Mouse (Mus musculus): ENCODE measurements around the gene Ptch1. TPM values are rescaled to one million over a fixed set of nuclear protein-coding genes. Genes with fewer than 3 reads are reported as not detected.

The Ptch1 gene
- polyA plus RNA-seq, 1 experiment from 2014 or later = 12.2 TPM

DNA sequence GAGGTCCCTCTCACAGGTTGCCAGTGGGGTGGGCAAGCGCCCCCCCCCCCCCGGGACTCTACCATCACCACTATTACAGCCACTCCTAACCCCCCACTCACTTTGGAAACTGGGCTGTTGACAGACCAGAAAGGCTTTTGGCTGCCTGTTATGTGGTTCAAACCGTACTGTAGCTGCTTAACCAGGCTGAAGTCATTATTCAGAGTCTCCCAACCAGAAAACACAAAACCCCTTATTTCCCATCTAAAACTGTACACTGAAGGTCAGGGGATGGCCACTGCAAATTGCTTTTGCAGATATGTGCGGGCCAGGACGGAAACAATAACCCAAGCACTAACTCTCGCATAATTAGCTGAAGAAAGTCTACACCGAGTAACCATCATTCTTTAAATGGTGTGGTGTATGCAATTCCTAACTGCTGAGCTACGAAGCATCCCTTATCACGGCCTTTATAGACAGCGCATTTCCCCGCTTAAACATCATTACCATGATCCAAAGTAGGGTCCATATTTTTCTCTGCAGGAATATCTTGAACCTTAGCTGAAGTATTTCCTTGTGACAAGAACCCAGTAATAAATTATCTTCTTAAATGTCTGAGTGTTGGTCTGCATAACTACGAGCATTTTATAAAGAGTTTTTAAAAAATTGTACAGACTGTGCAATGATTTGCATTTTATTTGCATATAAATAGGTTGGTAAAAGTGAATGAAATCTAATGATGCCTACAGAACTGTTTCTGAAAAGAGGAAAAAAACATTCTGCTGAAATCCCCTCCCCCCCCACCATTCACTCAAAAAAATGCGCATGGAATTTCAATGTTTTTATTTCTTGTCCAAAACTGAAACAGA lies 29.1 kb downstream of the Ptch1 start:
- Histone ChIP-seq H3K4me1 (replicated peaks; ENCODE audit: insufficient read depth, low read length) (peaks cover 9% of the 10 kb centered on the region; the same call in 1 of the 2 replicates), H3K27ac (no peak overlapping the region), H3K4me3 (replicated peaks; ENCODE audit: low read depth, low read length) (no peak overlapping the region), H3K9ac (ENCODE audit: low read depth, low read length) (no peak overlapping the region), H3K36me3 (ENCODE audit: insufficient read depth, low read length) (peaks cover 35% of the 10 kb centered on the region), H3K27me3 (ENCODE audit: insufficient read depth, low read length) (no peaks in the 10 kb centered on the region), H3K4me2 (ENCODE audit: low read length) (peak overlapping the region; percentile 18; the same call in 1 of the 2 replicates), H3K9me3 (replicated peaks; ENCODE audit: low read length) (no peaks in the 10 kb centered on the region)
- 62% methylated on average over 13 of the region's 13 CpGs for WGBS
- ATAC-seq (replicated peaks; ENCODE audit: low FRiP score, low read depth) = no peak
- no peak for TF ChIP-seq CTCF (IDR thresholded peaks at IDR 0.05; ENCODE audit: low read depth)
- DNase-seq (ENCODE audit: low spot score) = no peak

GRCm38 (mm10) chr13:63543459-63543858 lies 29.9 kb downstream of the Ptch1 start:
- TF ChIP-seq CTCF (IDR thresholded peaks at IDR 0.05; ENCODE audit: low read depth) = no peak
- DNase-seq (ENCODE audit: low spot score) = no peak
- ATAC-seq (replicated peaks; ENCODE audit: low FRiP score, low read depth) = no peak
- Histone ChIP-seq H3K27me3 (ENCODE audit: insufficient read depth, low read length) (no peaks in the 10 kb centered on the region), H3K4me2 (ENCODE audit: low read length) (no peak overlapping the region), H3K4me3 (replicated peaks; ENCODE audit: low read depth, low read length) (no peak overlapping the region), H3K4me1 (replicated peaks; ENCODE audit: insufficient read depth, low read length) (0 out of 2 replicates have a peak, but pooled peaks cover 4% of the 10 kb centered on the region), H3K9ac (ENCODE audit: low read depth, low read length) (no peak overlapping the region), H3K9me3 (replicated peaks; ENCODE audit: low read length) (no peaks in the 10 kb centered on the region), H3K36me3 (ENCODE audit: insufficient read depth, low read length) (peaks cover 44% of the 10 kb centered on the region), H3K27ac (0 out of 2 replicates have a peak overlapping the region, but pooled peaks have one; percentile 3)
- 36% methylated on average over 6 of the region's 6 CpGs for WGBS

DNA sequence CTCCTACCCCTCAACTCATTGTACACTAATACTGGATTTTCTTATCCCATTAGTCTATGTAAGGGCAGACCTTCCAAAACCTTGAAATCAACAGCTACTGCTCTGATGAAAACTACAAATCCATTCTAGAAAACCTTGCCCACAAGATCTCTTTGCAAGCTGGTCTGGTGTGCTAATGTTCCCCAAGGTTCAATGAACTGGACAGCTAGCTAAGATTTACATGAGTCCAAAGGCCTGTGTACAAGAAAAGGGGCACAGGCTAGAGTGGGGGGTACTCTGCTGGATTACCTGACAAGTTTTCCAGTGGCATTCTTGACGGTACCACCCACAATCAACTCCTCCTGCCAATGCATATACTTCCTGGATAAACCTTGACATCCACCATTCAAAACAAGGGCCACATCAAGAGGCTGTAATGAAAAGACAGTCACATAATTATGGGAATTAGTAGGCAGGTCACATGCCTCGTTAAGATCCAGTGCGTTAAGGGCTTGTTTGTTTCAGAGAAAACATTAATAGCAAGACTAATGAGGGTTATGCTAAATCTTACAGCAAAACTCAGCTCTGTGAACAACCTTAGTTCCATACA lies 30.5 kb downstream of the Ptch1 start:
- 75% methylated on average over 3 of the region's 3 CpGs for WGBS
- peak overlapping the region; percentile 3; the same call in 1 of the 2 replicates for H3K27ac ChIP-seq
- no peaks in the 10 kb centered on the region for H3K9me3 ChIP-seq (replicated peaks; ENCODE audit: low read length)
- no peak for TF ChIP-seq CTCF (IDR thresholded peaks at IDR 0.05; ENCODE audit: low read depth)
- H3K27me3 ChIP-seq (ENCODE audit: insufficient read depth, low read length) = no peaks in the 10 kb centered on the region
- 0 out of 2 replicates have a peak, but pooled peaks cover 4% of the 10 kb centered on the region for H3K4me1 ChIP-seq (replicated peaks; ENCODE audit: insufficient read depth, low read length)
- H3K9ac ChIP-seq (ENCODE audit: low read depth, low read length) = no peak overlapping the region
- H3K36me3 ChIP-seq (ENCODE audit: insufficient read depth, low read length) = peaks cover 50% of the 10 kb centered on the region
- DNase-seq (ENCODE audit: low spot score) (no peak), ATAC-seq (replicated peaks; ENCODE audit: low FRiP score, low read depth) (0 out of 2 replicates have a peak, but pooled peaks have one; percentile 26)
- no peak overlapping the region for H3K4me3 ChIP-seq (replicated peaks; ENCODE audit: low read depth, low read length)
- no peak overlapping the region for H3K4me2 ChIP-seq (ENCODE audit: low read length)

- Histone ChIP-seq H3K36me3 (ENCODE audit: insufficient read depth, low read length) (peaks cover 62% of the 10 kb centered on the region), H3K9me3 (replicated peaks; ENCODE audit: low read length) (no peaks in the 10 kb centered on the region), H3K4me2 (ENCODE audit: low read length) (no peak overlapping the region), H3K27me3 (ENCODE audit: insufficient read depth, low read length) (no peaks in the 10 kb centered on the region), H3K4me3 (replicated peaks; ENCODE audit: low read depth, low read length) (no peak overlapping the region), H3K27ac (no peak overlapping the region), H3K9ac (ENCODE audit: low read depth, low read length) (no peak overlapping the region), H3K4me1 (replicated peaks; ENCODE audit: insufficient read depth, low read length) (0 out of 2 replicates have a peak, but pooled peaks cover 4% of the 10 kb centered on the region)
- ATAC-seq (replicated peaks; ENCODE audit: low FRiP score, low read depth) (no peak), DNase-seq (ENCODE audit: low spot score) (no peak)
- TF ChIP-seq CTCF (IDR thresholded peaks at IDR 0.05; ENCODE audit: low read depth) = no peak
Observed at GRCm38 (mm10) chr13:63541510-63541909, 31.9 kb downstream of the Ptch1 start.

DNA sequence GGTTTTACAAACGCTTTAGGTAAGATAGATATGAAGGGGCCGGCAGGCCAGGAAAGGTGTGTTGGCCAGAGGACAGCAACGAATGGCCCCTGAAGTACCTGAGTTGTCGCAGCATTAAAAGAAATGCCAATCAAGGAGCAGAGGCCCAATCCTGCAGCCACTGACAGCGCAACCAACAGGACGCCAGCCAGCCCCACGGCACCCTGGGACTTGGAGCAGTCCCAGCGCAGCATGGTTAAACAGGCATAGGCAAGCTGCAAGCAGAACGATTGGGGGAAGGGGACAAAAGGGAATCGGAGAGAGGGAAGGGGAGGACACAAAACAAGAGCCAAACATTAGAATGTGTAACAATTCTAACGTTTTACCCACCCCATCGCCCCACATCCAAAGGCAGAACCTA lies 32.8 kb downstream of the Ptch1 start:
- TF ChIP-seq CTCF (IDR thresholded peaks at IDR 0.05; ENCODE audit: low read depth) = no peak
- Histone ChIP-seq H3K4me3 (replicated peaks; ENCODE audit: low read depth, low read length) (no peak overlapping the region), H3K27ac (no peak overlapping the region), H3K36me3 (ENCODE audit: insufficient read depth, low read length) (peaks cover 70% of the 10 kb centered on the region), H3K27me3 (ENCODE audit: insufficient read depth, low read length) (no peaks in the 10 kb centered on the region), H3K4me1 (replicated peaks; ENCODE audit: insufficient read depth, low read length) (0 out of 2 replicates have a peak, but pooled peaks cover 4% of the 10 kb centered on the region), H3K4me2 (ENCODE audit: low read length) (no peak overlapping the region), H3K9ac (ENCODE audit: low read depth, low read length) (no peak overlapping the region), H3K9me3 (replicated peaks; ENCODE audit: low read length) (no peaks in the 10 kb centered on the region)
- ATAC-seq (replicated peaks; ENCODE audit: low FRiP score, low read depth) (no peak), DNase-seq (ENCODE audit: low spot score) (no peak)
- 92% methylated on average over 12 of the region's 12 CpGs for WGBS

DNA sequence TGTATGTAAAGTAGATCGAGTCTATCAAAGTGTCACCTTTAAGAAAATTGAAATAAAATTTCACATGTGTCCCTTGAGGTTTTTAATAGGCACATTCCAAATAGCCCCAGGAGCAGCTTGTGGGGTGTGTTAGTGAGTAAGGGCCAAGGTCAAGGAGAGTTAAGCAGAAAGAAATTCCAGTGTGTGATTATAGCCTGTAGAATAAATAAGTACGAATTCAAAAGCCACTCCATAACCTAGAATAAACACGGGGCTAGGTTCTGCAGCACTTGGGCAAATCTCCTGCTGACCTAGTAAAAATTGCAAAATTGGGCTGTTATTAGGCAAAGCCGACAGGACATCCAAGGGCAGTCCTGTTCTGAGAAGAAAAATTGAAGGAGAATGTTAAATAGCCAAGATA lies 38.4 kb downstream of the Ptch1 start:
- H3K27me3 ChIP-seq (ENCODE audit: insufficient read depth, low read length) = no peaks in the 10 kb centered on the region
- DNase-seq (ENCODE audit: low spot score) (no peak), ATAC-seq (replicated peaks; ENCODE audit: low FRiP score, low read depth) (no peak)
- no peak for TF ChIP-seq CTCF (IDR thresholded peaks at IDR 0.05; ENCODE audit: low read depth)
- H3K9me3 ChIP-seq (replicated peaks; ENCODE audit: low read length) = no peaks in the 10 kb centered on the region
- H3K4me2 ChIP-seq (ENCODE audit: low read length) = no peak overlapping the region
- WGBS = 76% methylated on average over 4 of the region's 4 CpGs
- no peak overlapping the region for H3K27ac ChIP-seq
- H3K4me3 ChIP-seq (replicated peaks; ENCODE audit: low read depth, low read length) = no peak overlapping the region
- H3K4me1 ChIP-seq (replicated peaks; ENCODE audit: insufficient read depth, low read length) = no peaks in the 10 kb centered on the region
- H3K36me3 ChIP-seq (ENCODE audit: insufficient read depth, low read length) = peaks cover 87% of the 10 kb centered on the region
- no peak overlapping the region for H3K9ac ChIP-seq (ENCODE audit: low read depth, low read length)

Measured in kidney, postnatal 0 days (tissue).